Mouse (Mus musculus) embryonic fibroblast, embryonic 13.5 days (primary cell): ENCODE measurements at regions not wholly inside any gene's neighbourhood (a gene's known extent, or its start where the extent isn't known, plus 50 kb on each side); places are given as distances from the start of the nearest gene placed in this dataset.

Experiments
- CTCF ChIP-seq: IDR thresholded peaks from 2 replicates; pipeline ENCODE4 v1.5.1; 2011; ENCODE audit warnings: mild to moderate bottlenecking, control low read depth, low read length, moderate library complexity, borderline replicate concordance; ENCODE audit not compliant: insufficient read depth
- POLR2A ChIP-seq: IDR thresholded peaks from 2 replicates; pipeline ENCODE4 v1.6.1; 2011; ENCODE audit warnings: low read depth, mild to moderate bottlenecking, control low read depth, low read length, moderate library complexity

DNA sequence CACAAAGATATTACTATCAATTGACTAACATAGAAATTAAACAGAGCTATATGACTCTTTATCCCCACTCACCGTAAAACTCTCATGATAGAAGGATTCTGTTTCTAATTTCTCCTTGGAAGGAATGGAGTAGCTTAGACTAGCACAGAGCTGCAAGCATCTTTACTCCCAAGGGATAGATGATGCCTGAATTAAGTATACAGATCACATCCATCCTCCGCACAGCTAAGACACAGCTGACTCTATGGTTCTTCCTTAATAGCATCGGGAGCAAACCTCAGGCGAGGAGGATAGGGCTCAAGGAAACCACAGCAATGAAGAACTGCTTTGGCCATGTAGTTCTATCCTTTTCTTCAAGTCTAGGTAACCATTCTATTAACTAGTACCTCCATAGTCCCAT, 556.9 kb upstream of the Slit2 start:
- TF ChIP-seq CTCF (no peak), POLR2A (no peak)
